Mouse (Mus musculus) C2C12 (cell line): ENCODE measurements around the gene Bub3.

Experiments
- CEBPB ChIP-seq: IDR thresholded peaks from one replicate; pipeline ENCODE4 v1.6.1; 2011; ENCODE audit warnings: low read depth, mild to moderate bottlenecking, control low read depth, moderate library complexity
- CTCF ChIP-seq: IDR thresholded peaks from one replicate; pipeline ENCODE4 v1.5.1; 2011; ENCODE audit not compliant: control insufficient read depth, insufficient read depth, insufficient read length
- FOSL1 ChIP-seq: IDR thresholded peaks from one replicate; pipeline ENCODE4 v1.8.0; 2011; ENCODE audit warnings: mild to moderate bottlenecking, low read length; ENCODE audit not compliant: poor library complexity, insufficient read depth, severe bottlenecking
- MAX ChIP-seq: IDR thresholded peaks from one replicate; pipeline ENCODE4 v1.6.1; 2011; ENCODE audit warnings: mild to moderate bottlenecking, control low read depth
- MYOG ChIP-seq: IDR thresholded peaks from one replicate; pipeline ENCODE4 v1.6.1; 2011; ENCODE audit not compliant: control insufficient read depth, insufficient read length; ENCODE audit errors: extremely low read depth
- USF1 ChIP-seq: IDR thresholded peaks from one replicate; pipeline ENCODE4 v1.6.1; 2011; ENCODE audit warnings: low read depth, mild to moderate bottlenecking, control low read depth, moderate library complexity

GRCm38 (mm10) chr7:131551931-131552741, 7.9 kb upstream of the Bub3 start:
- TF ChIP-seq CTCF = no peak
- no peak for TF ChIP-seq MYOG
- no peak for TF ChIP-seq CEBPB
- TF ChIP-seq FOSL1 = no peak
- no peak for TF ChIP-seq MAX
- no peak for TF ChIP-seq USF1
